Mouse (Mus musculus) adrenal gland, postnatal 36 days (tissue): ENCODE data around the gene Rab4b. TPM values are rescaled to one million over a fixed set of nuclear protein-coding genes. Genes with fewer than 3 reads are reported as not detected.
A peak's percentile ranks its signal among the peaks of the same experiment; 100 is the strongest.

ENCODE experiments used
- DNase-seq, 2 experiments: peaks; one replicate each; pipeline ENCODE4 v3.0.0; 2021; ENCODE audit warnings: mixed read lengths in 1 of 2
- microRNA-seq: library from miRNA; unstranded; fragments of <30 nt; microRNA quantifications from one replicate; pipeline ENCODE4 v1.2.0, GENCODE M21; 2021
- total RNA-seq, 2 experiments: library from RNA; stranded (reverse); gene quantifications; 2 replicates each; pipeline ENCODE4 v1.2.3; 2021

Rab4b gene
- total RNA-seq, 2 experiments from 2014 or later, result 50.9 to 59.0 TPM

GRCm38 (mm10) chr7:27159882-27160281, 18.8 kb downstream of the Rab4b start:
- peak; percentile 89 to 92 for DNase-seq

GRCm38 (mm10) chr7:27159256-27159655, 19.4 kb downstream of the Rab4b start:
- DNase-seq, result peak in 1 of 2 experiments; percentile 38

- DNase-seq, result no peak
These were observed 20.5 kb downstream of the Rab4b start for GRCm38 (mm10) chr7:27158171-27158570.

- no peak for DNase-seq
These were observed 22.7 kb downstream of the Rab4b start for GRCm38 (mm10) chr7:27156005-27156404.

- DNase-seq, result no peak
These were observed 25.4 kb downstream of the Rab4b start, which contains the start of gene Cyp2t4 for GRCm38 (mm10) chr7:27153205-27153764. Gene Cyp2t4, plus strand, starts transcription at chr7:27153714.

GRCm38 (mm10) chr7:27136410-27136996, 42.2 kb downstream of the Rab4b start:
- DNase-seq, result no peak

- DNase-seq, result no peak
These were observed 44.9 kb downstream of the Rab4b start for GRCm38 (mm10) chr7:27133757-27134156.

GRCm38 (mm10) chr7:27133156-27133555, 45.5 kb downstream of the Rab4b start:
- peak; percentile 27 to 39 for DNase-seq

- DNase-seq, result peak; percentile 55 to 75
These were observed 46.1 kb downstream of the Rab4b start for GRCm38 (mm10) chr7:27132588-27132987.

GRCm38 (mm10) chr7:27131387-27131786, 47.3 kb downstream of the Rab4b start:
- no peak for DNase-seq

GRCm38 (mm10) chr7:27130521-27131370, 48.0 kb downstream of the Rab4b start:
- peak; percentile 13 to 27 for DNase-seq

GRCm38 (mm10) chr7:27129811-27130210, 48.9 kb downstream of the Rab4b start:
- DNase-seq, result no peak

- no peak for DNase-seq
These were observed 49.8 kb downstream of the Rab4b start for GRCm38 (mm10) chr7:27128946-27129345.

- peak; percentile 50 to 58 for DNase-seq
These were observed 50.5 kb downstream of the Rab4b start for GRCm38 (mm10) chr7:27128162-27128561.

GRCm38 (mm10) chr7:27124969-27125368, 53.7 kb downstream of the Rab4b start:
- no peak for DNase-seq

GRCm38 (mm10) chr7:27124305-27124832, 54.3 kb downstream of the Rab4b start:
- no peak for DNase-seq

- DNase-seq, result peak; percentile 54 to 76
These were observed 59.0 kb downstream of the Rab4b start, which contains the start of gene Cyp2f2 for GRCm38 (mm10) chr7:27119676-27120075. Gene Cyp2f2, plus strand, starts transcription at chr7:27119909.

Small RNAs within 50 kb of the gene (microRNA-seq; reads per million reads assigned to microRNA genes)
- gene Mir1191, result not detected
- not detected for gene Mir3101

Other genes with a start within 250 kb of the Rab4b start
- not detected for gene Cyp2a22, start 239.5 kb downstream of the Rab4b start, total RNA-seq
- under 1 TPM; 0.30 to 0.79 TPM for gene Cyp2a12, start 149.8 kb downstream of the Rab4b start, total RNA-seq
- gene Cyp2f2, start 59.0 kb downstream of the Rab4b start, total RNA-seq, result 100 to 1,000 TPM in 1 of 2 experiments, 1 to 10 TPM in 1; 1.7 to 817 TPM
- not detected for gene Cyp2t4, start 25.2 kb downstream of the Rab4b start, total RNA-seq
- gene Egln2, start 12.1 kb downstream of the Rab4b start, total RNA-seq, result 100 to 1,000 TPM in 1 of 2 experiments, 10 to 100 TPM in 1; 86.0 to 106 TPM
- gene Gm21983, start 2.2 kb upstream of the Rab4b start, total RNA-seq, result not detected
- gene Mia, start 2.3 kb upstream of the Rab4b start, total RNA-seq, result under 1 TPM; 0.50 to 0.56 TPM
- gene BC024978, start 16.9 kb upstream of the Rab4b start, total RNA-seq, result 10 to 100 TPM; 21.0 to 25.0 TPM
- gene Snrpa, start 17.4 kb upstream of the Rab4b start, total RNA-seq, result 10 to 100 TPM; 78.6 to 84.2 TPM
- 10 to 100 TPM; 14.0 to 14.6 TPM for gene Itpkc, start 49.8 kb upstream of the Rab4b start, total RNA-seq
- gene Coq8b, start 54.1 kb upstream of the Rab4b start, total RNA-seq, result 10 to 100 TPM; 41.3 to 70.6 TPM
- gene Numbl, start 79.5 kb upstream of the Rab4b start, total RNA-seq, result 10 to 100 TPM in 1 of 2 experiments, 1 to 10 TPM in 1; 8.8 to 10.1 TPM
- 10 to 100 TPM; 77.8 to 94.6 TPM for gene Ltbp4, start 158.8 kb upstream of the Rab4b start, total RNA-seq
- 10 to 100 TPM; 22.3 TPM for gene Shkbp1, start 177.1 kb upstream of the Rab4b start, total RNA-seq
- 1 to 10 TPM in 1 of 2 experiments, not detected in 1; 6.1 TPM for gene Gm20479, start 178.5 kb upstream of the Rab4b start, total RNA-seq